Mouse (Mus musculus) liver, embryonic 16.5 days (tissue): ENCODE measurements around the gene Ddx39. TPM values are rescaled to one million over a fixed set of nuclear protein-coding genes. Genes with fewer than 3 reads are reported as not detected.

Experiments
- ATAC-seq: fragments of 200-750 bp; cut with Nextera tagmentation; 2 replicates; pipeline ENCODE4 v1.8.0; 2017; ENCODE audit warnings: low read depth, mild to moderate bottlenecking, moderate number of reproducible peaks, moderate library complexity
- H3K27ac ChIP-seq: fragments of 300-500 bp; sonication (generic); 2 replicates; pipeline ENCODE4 v1.5.1; 2014; ENCODE audit warnings: mild to moderate bottlenecking, low read length
- H3K27me3 ChIP-seq: fragments of 300-500 bp; sonication (generic); 2 replicates; pipeline ENCODE4 v1.6.1; 2014; ENCODE audit warnings: low read depth, low read length, mixed read lengths; ENCODE audit not compliant: control insufficient read depth, insufficient read depth
- H3K36me3 ChIP-seq: fragments of 300-500 bp; sonication (generic); 2 replicates; pipeline ENCODE4 v1.6.1; 2014; ENCODE audit warnings: mild to moderate bottlenecking; ENCODE audit not compliant: control insufficient read depth, insufficient read depth
- H3K4me1 ChIP-seq: fragments of 300-500 bp; sonication (generic); 2 replicates; pipeline ENCODE4 v1.6.1; 2014; ENCODE audit warnings: low read depth, low read length, mixed read lengths; ENCODE audit not compliant: control insufficient read depth
- H3K4me2 ChIP-seq: fragments of 300-500 bp; sonication (generic); 2 replicates; pipeline ENCODE4 v1.6.1; 2014; ENCODE audit warnings: low read depth, low read length, mixed read lengths
- H3K4me3 ChIP-seq: fragments of 300-500 bp; sonication (generic); 2 replicates; pipeline ENCODE4 v1.5.1; 2014; ENCODE audit warnings: low read depth, mild to moderate bottlenecking, low read length
- H3K9ac ChIP-seq: fragments of 300-500 bp; sonication (generic); 2 replicates; pipeline ENCODE4 v1.6.1; 2014; ENCODE audit warnings: low read depth, low read length
- H3K9me3 ChIP-seq: fragments of 300-500 bp; sonication (generic); replicated peaks from 2 replicates; pipeline ENCODE4 v1.6.1; 2016; ENCODE audit warnings: low read length; ENCODE audit not compliant: control insufficient read depth
- WGBS: fragments of 180-500 bp; shearing (Covaris S2); extraction: QIAGEN DNeasy Blood & Tissue Kit; methylation state at CpG from one replicate; pipeline ENCODE4 v1.1.7; 2014; ENCODE audit not compliant: insufficient replicate concordance; 5-methylcytosine and 5-hydroxymethylcytosine counted together
- polyA plus RNA-seq: library from polyadenylated mRNA; unstranded; fragments of >200 nt; fragmentation: Nextera tagmentation; extraction: Ambion mirVana; gene quantifications from 2 replicates; pipeline ENCODE4 v1.2.1, GENCODE M21; 2015

Ddx39 gene
- polyA plus RNA-seq, 1 experiment from 2014 or later: 149 TPM

DNA sequence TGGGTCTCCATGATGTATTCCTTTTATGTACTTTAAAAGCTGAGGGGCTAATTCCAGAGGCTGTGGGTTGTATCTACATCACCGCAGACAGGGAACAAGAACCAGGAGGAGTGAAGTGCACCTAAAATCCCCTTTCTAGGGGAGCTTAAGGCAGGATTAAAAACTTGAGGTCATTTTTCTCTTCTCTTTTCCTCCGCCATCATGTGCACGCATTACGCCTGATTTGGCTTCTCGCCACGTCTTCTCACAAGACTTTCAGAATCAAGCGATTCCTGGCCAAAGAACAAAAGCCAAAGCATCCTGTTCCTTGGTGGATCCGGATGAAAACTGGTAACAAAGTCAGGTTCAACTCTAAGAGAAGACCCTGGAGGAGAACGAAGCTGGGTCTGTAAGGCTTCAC lies 34.3 kb downstream of the Ddx39 start:
- Histone ChIP-seq H3K9me3 (no peaks in the 10 kb centered on the region), H3K9ac (no peak overlapping the region), H3K4me2 (no peak overlapping the region), H3K27me3 (peaks cover 12% of the 10 kb centered on the region), H3K36me3 (no peaks in the 10 kb centered on the region), H3K27ac (no peak overlapping the region), H3K4me1 (peaks cover 5% of the 10 kb centered on the region; the same call in 1 of the 2 replicates), H3K4me3 (no peak overlapping the region)
- no peak for ATAC-seq
- 68% methylated on average over 9 of the region's 9 CpGs for WGBS

DNA sequence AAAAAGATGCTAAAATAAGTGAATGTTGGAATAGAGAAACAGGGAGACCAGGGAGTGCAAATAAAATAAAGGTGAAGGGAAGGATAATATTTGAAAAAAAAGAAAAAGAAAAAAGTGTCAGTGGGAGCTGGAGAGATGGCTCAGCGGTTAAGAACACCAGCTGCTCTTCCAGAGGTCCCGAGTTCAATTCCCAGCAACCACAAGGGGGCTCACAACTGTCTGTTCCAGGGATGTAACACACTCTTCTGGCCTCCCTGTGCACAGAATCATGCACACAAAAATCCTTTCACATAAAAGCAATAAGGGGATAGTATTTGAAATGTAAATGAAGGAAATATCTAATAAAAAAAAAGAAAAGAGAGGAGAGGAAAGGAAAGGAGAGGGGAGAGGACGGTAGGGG lies 39.2 kb downstream of the Ddx39 start:
- WGBS: 50% methylated on average over 3 of the region's 3 CpGs
- no peak overlapping the region for H3K4me2 ChIP-seq
- H3K36me3 ChIP-seq: no peaks in the 10 kb centered on the region
- no peak for ATAC-seq
- no peak overlapping the region for H3K4me3 ChIP-seq
- no peak overlapping the region for H3K27ac ChIP-seq
- no peaks in the 10 kb centered on the region for H3K4me1 ChIP-seq
- H3K27me3 ChIP-seq: no peaks in the 10 kb centered on the region; the same call in 1 of the 2 replicates
- H3K9me3 ChIP-seq: no peaks in the 10 kb centered on the region
- H3K9ac ChIP-seq: no peak overlapping the region

DNA sequence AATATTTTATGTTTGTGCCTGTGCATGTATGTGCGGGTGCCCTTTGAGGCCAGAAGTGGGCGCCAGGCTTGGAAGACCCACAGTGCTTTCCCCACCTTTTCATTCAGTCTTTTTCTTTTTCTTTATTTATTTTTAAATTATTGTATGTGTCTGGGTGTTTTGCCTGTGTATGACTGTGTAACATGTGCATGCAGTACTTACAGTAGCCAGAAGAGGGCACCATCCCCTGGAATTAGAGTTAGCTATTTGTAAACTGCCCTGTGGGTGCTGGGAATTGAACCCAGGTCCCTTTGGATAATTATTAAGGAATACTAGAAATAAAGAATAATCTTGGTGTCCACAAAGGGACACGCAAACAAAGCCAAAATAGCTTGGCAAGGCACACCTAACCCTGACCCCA lies 41.3 kb downstream of the Ddx39 start:
- Histone ChIP-seq H3K4me3 (no peak overlapping the region), H3K27ac (no peak overlapping the region), H3K9me3 (no peaks in the 10 kb centered on the region), H3K36me3 (no peaks in the 10 kb centered on the region), H3K4me2 (no peak overlapping the region), H3K27me3 (no peaks in the 10 kb centered on the region), H3K9ac (no peak overlapping the region), H3K4me1 (no peaks in the 10 kb centered on the region)
- no peak for ATAC-seq
- WGBS: 77% methylated on average over 3 of the region's 3 CpGs

DNA sequence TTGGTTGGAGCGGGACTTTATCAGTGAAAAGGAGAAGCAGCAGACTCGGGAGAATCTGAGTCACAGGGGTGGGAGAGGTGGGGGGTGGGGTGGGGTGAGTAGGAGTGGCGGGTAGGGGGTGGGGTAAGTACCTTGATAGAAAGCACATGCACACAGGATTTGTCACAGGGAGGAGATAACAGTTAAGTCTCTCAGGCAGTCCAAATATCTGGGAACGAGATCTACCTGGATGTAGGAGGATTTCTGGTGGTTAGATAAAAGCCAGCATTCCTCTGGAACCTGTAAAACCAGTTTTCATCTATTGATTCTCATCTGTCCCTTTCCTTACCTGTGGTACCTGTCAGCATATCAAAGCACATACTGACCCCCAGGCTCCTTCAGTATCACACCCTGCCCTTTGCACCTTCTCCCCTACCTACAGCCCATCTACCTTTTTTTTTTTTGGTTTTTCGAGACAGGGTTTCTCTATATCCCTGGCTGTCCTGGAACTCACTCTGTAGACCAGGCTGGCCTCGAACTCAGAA lies 42.2 kb downstream of the Ddx39 start:
- H3K4me3 ChIP-seq: no peak overlapping the region
- no peaks in the 10 kb centered on the region for H3K9me3 ChIP-seq
- no peak for ATAC-seq
- WGBS: 45% methylated on average over 6 of the region's 6 CpGs
- H3K27ac ChIP-seq: no peak overlapping the region
- no peaks in the 10 kb centered on the region for H3K36me3 ChIP-seq
- H3K9ac ChIP-seq: no peak overlapping the region
- no peak overlapping the region for H3K4me2 ChIP-seq
- H3K27me3 ChIP-seq: no peaks in the 10 kb centered on the region
- H3K4me1 ChIP-seq: no peaks in the 10 kb centered on the region

DNA sequence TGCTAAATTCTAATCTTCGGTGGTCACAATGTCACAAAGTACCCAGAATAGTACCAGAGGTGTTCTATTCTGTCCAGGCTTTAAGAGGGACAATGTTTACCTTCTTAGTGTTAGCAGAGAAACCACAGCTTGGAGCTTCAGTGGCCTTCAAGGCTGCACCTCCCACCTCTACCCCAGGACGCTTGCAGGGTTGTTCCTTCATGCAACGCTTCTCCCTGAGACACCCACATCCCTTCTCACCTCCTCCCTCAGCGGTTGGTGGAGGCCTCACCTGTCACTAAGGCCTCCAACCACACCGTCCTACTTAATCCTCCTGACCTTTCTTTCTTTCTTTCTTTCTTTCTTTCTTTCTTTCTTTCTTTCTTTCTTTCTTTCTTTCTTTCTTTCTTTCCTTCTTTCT lies 43.3 kb downstream of the Ddx39 start:
- Histone ChIP-seq H3K4me3 (no peak overlapping the region), H3K4me1 (no peaks in the 10 kb centered on the region), H3K27ac (no peak overlapping the region), H3K9ac (no peak overlapping the region), H3K9me3 (no peaks in the 10 kb centered on the region), H3K27me3 (no peaks in the 10 kb centered on the region), H3K36me3 (no peaks in the 10 kb centered on the region), H3K4me2 (no peak overlapping the region)
- ATAC-seq: no peak
- 48% methylated on average over 5 of the region's 5 CpGs for WGBS

DNA sequence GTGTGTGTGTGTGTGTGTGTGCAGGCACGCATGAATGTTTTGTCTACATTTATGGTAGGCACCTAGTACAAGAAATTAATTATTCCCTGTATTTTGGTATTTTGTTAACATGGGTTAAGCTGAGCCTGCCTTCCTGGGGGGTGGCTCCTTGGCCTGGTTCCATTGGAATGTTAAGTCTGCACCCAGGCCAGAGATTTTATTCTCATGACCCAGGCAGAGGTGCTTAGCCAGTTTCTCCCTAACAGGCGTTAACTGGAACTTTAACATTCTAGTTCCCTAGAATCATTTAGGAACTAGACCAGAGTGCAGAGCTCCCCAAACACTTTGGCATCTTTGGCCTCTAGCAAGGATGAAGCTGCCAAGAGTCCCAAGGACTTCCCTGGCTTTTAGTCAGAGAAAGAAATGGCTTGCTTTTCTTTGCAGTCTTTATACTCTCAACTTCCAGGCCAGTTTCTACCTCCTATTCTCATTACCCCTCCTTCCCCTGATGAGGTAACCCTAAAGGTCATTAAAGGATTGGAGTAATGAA lies 44.3 kb downstream of the Ddx39 start:
- Histone ChIP-seq H3K9ac (no peak overlapping the region), H3K9me3 (no peaks in the 10 kb centered on the region), H3K4me1 (no peaks in the 10 kb centered on the region), H3K4me2 (no peak overlapping the region), H3K27ac (no peak overlapping the region), H3K27me3 (no peaks in the 10 kb centered on the region), H3K4me3 (no peak overlapping the region), H3K36me3 (no peaks in the 10 kb centered on the region)
- WGBS: 58% methylated on average over 2 of the region's 2 CpGs
- no peak for ATAC-seq

DNA sequence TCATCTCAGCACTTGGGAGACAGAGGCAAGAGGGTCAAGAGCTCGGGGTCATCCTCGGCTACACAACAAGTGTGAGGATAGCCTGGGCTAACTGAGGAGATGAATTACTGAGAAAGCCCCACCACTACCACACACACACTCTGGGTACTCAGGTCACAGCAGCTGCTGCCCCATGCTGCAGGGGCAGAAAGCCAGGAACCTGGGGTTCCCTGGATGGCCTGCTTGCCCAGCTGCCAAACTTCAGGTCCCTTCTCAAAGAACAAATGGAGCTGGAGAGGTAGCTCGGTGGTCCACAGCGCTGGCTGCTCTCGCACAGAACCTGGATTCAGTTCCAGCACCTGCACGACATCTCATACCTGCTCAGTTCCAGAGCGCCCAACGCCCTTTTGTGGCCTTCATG lies 49.1 kb downstream of the Ddx39 start:
- Histone ChIP-seq H3K27me3 (no peaks in the 10 kb centered on the region), H3K9ac (no peak overlapping the region), H3K4me3 (no peak overlapping the region), H3K36me3 (no peaks in the 10 kb centered on the region), H3K4me1 (peaks cover 4% of the 10 kb centered on the region), H3K4me2 (no peak overlapping the region), H3K27ac (no peak overlapping the region), H3K9me3 (no peaks in the 10 kb centered on the region)
- ATAC-seq: no peak
- 79% methylated on average over 8 of the region's 8 CpGs for WGBS

GRCm38 (mm10) chr8:83764717-83765116 lies 49.7 kb downstream of the Ddx39 start:
- no peak overlapping the region for H3K9ac ChIP-seq
- no peaks in the 10 kb centered on the region for H3K27me3 ChIP-seq
- no peak for ATAC-seq
- H3K27ac ChIP-seq: no peak overlapping the region
- no peak overlapping the region for H3K4me2 ChIP-seq
- peaks cover 4% of the 10 kb centered on the region for H3K4me1 ChIP-seq
- H3K9me3 ChIP-seq: no peaks in the 10 kb centered on the region
- no peaks in the 10 kb centered on the region for H3K36me3 ChIP-seq
- WGBS: 78% methylated on average over 2 of the region's 2 CpGs
- H3K4me3 ChIP-seq: no peak overlapping the region

- Histone ChIP-seq H3K4me1 (peaks cover 4% of the 10 kb centered on the region), H3K9me3 (no peaks in the 10 kb centered on the region), H3K36me3 (no peaks in the 10 kb centered on the region), H3K4me2 (no peak overlapping the region), H3K27ac (no peak overlapping the region), H3K9ac (no peak overlapping the region), H3K27me3 (no peaks in the 10 kb centered on the region), H3K4me3 (no peak overlapping the region)
- no peak for ATAC-seq
Measured at GRCm38 (mm10) chr8:83765663-83766062, 50.7 kb downstream of the Ddx39 start.
